Mouse (Mus musculus) kidney, embryonic 15.5 days (tissue): ENCODE measurements around the gene Izumo4. TPM values are rescaled to one million over a fixed set of nuclear protein-coding genes. Genes with fewer than 3 reads are reported as not detected.

Source experiments
- ATAC-seq: fragments of 200-750 bp; cut with Nextera tagmentation; replicated peaks from 2 replicates; pipeline ENCODE4 v1.8.0; 2017; ENCODE audit warnings: moderate TSS enrichment; ENCODE audit not compliant: low FRiP score
- H3K27ac ChIP-seq: fragments of 300-500 bp; sonication (generic); 2 replicates; pipeline ENCODE4 v1.5.1; 2015; ENCODE audit warnings: mild to moderate bottlenecking, inconsistent platforms
- H3K27me3 ChIP-seq: fragments of 300-500 bp; sonication (generic); 2 replicates; pipeline ENCODE4 v1.6.1; 2015; ENCODE audit warnings: inconsistent platforms
- H3K36me3 ChIP-seq: fragments of 300-500 bp; sonication (generic); 2 replicates; pipeline ENCODE4 v1.6.1; 2015; ENCODE audit warnings: inconsistent platforms
- H3K4me1 ChIP-seq: fragments of 300-500 bp; sonication (generic); 2 replicates; pipeline ENCODE4 v1.6.1; 2015; ENCODE audit warnings: inconsistent platforms
- H3K4me2 ChIP-seq: fragments of 300-500 bp; sonication (generic); 2 replicates; pipeline ENCODE4 v1.6.1; 2015; ENCODE audit warnings: moderate library complexity, mild to moderate bottlenecking, inconsistent platforms
- H3K4me3 ChIP-seq: fragments of 300-500 bp; sonication (generic); replicated peaks from 2 replicates; pipeline ENCODE4 v1.5.1; 2015; ENCODE audit warnings: mild to moderate bottlenecking, inconsistent platforms
- H3K9ac ChIP-seq: fragments of 300-500 bp; sonication (generic); 2 replicates; pipeline ENCODE4 v1.6.1; 2015; ENCODE audit warnings: mild to moderate bottlenecking, inconsistent platforms
- H3K9me3 ChIP-seq: fragments of 300-500 bp; sonication (generic); replicated peaks from 2 replicates; pipeline ENCODE4 v1.6.1; 2016; ENCODE audit warnings: inconsistent platforms
- WGBS: fragments of 180-500 bp; shearing (Covaris S2); methylation state at CpG from one replicate; pipeline ENCODE4 v1.1.7; 2015; ENCODE audit warnings: mixed read lengths; 5-methylcytosine and 5-hydroxymethylcytosine counted together
- polyA plus RNA-seq: library from polyadenylated mRNA; unstranded; fragments of >200 nt; fragmentation: Nextera tagmentation; extraction: Ambion mirVana; gene quantifications from 2 replicates; pipeline ENCODE4 v1.2.1, GENCODE M21; 2015

Izumo4 gene
- polyA plus RNA-seq, 1 experiment from 2014 or later, result 26.2 TPM

- Histone ChIP-seq H3K36me3 (peaks cover 64% of the 10 kb centered on the region), H3K27ac (no peak overlapping the region), H3K4me1 (peaks cover 48% of the 10 kb centered on the region), H3K9ac (no peak overlapping the region), H3K9me3 (no peaks in the 10 kb centered on the region), H3K27me3 (no peaks in the 10 kb centered on the region), H3K4me3 (no peak overlapping the region), H3K4me2 (no peak overlapping the region)
- no peak for ATAC-seq
- 82% methylated on average over 11 of the region's 11 CpGs for WGBS
Measured at GRCm38 (mm10) chr10:80671936-80672690, 29.9 kb upstream of the Izumo4 start.

GRCm38 (mm10) chr10:80673690-80674089 lies 28.3 kb upstream of the Izumo4 start:
- peak overlapping the region; percentile 81 for H3K4me2 ChIP-seq
- no peaks in the 10 kb centered on the region for H3K9me3 ChIP-seq
- peaks cover 64% of the 10 kb centered on the region for H3K4me1 ChIP-seq
- peak overlapping the region; percentile 99 for H3K9ac ChIP-seq
- peak overlapping the region; percentile 91 for H3K4me3 ChIP-seq
- peaks cover 48% of the 10 kb centered on the region for H3K36me3 ChIP-seq
- H3K27me3 ChIP-seq, result no peaks in the 10 kb centered on the region
- 0 out of 2 replicates have a peak overlapping the region, but pooled peaks have one; percentile 24 for H3K27ac ChIP-seq
- ATAC-seq, result no peak
- 90% methylated on average over 3 of the region's 3 CpGs for WGBS

GRCm38 (mm10) chr10:80674161-80674711 lies 27.7 kb upstream of the Izumo4 start:
- Histone ChIP-seq H3K4me2 (peak overlapping the region; percentile 81), H3K4me3 (peak overlapping the region; percentile 91), H3K4me1 (peaks cover 69% of the 10 kb centered on the region), H3K36me3 (peaks cover 43% of the 10 kb centered on the region), H3K27me3 (no peaks in the 10 kb centered on the region), H3K27ac (peak overlapping the region; percentile 24; the same call in 1 of the 2 replicates), H3K9ac (peak overlapping the region; percentile 99), H3K9me3 (no peaks in the 10 kb centered on the region)
- ATAC-seq, result no peak
- 52% methylated on average over 5 of the region's 5 CpGs for WGBS

GRCm38 (mm10) chr10:80674851-80675404 lies 27.1 kb upstream of the Izumo4 start:
- H3K9me3 ChIP-seq, result no peaks in the 10 kb centered on the region
- WGBS, result 11% methylated on average over 6 of the region's 6 CpGs
- H3K27ac ChIP-seq, result peak overlapping the region; percentile 98
- H3K4me2 ChIP-seq, result peak overlapping the region; percentile 81
- H3K4me1 ChIP-seq, result peaks cover 71% of the 10 kb centered on the region
- H3K9ac ChIP-seq, result peak overlapping the region; percentile 99
- peaks cover 36% of the 10 kb centered on the region for H3K36me3 ChIP-seq
- no peak for ATAC-seq
- H3K27me3 ChIP-seq, result no peaks in the 10 kb centered on the region
- peak overlapping the region; percentile 91 for H3K4me3 ChIP-seq

GRCm38 (mm10) chr10:80675405-80676197 lies 26.4 kb upstream of the Izumo4 start:
- under 1% methylated on average over 51 of the region's 54 CpGs for whole genome bisulfite sequencing
- peak overlapping the region; percentile 91 for H3K4me3 ChIP-seq
- H3K27ac ChIP-seq, result peak overlapping the region; percentile 98
- H3K27me3 ChIP-seq, result no peaks in the 10 kb centered on the region
- H3K36me3 ChIP-seq, result peaks cover 29% of the 10 kb centered on the region
- ATAC-seq, result peak; percentile 1; the same call in 1 of the 2 replicates
- no peaks in the 10 kb centered on the region for H3K9me3 ChIP-seq
- H3K9ac ChIP-seq, result peak overlapping the region; percentile 99
- H3K4me1 ChIP-seq, result peaks cover 72% of the 10 kb centered on the region
- H3K4me2 ChIP-seq, result peak overlapping the region; percentile 81

GRCm38 (mm10) chr10:80676198-80676928 lies 25.6 kb upstream of the Izumo4 start:
- peaks cover 21% of the 10 kb centered on the region for H3K36me3 ChIP-seq
- ATAC-seq, result peak; percentile 93
- peak overlapping the region; percentile 91 for H3K4me3 ChIP-seq
- H3K4me2 ChIP-seq, result peak overlapping the region; percentile 81
- WGBS, result under 1% methylated on average over 74 of the region's 78 CpGs
- peak overlapping the region; percentile 99 for H3K9ac ChIP-seq
- H3K27ac ChIP-seq, result peak overlapping the region; percentile 98
- no peaks in the 10 kb centered on the region for H3K9me3 ChIP-seq
- H3K27me3 ChIP-seq, result no peaks in the 10 kb centered on the region
- peaks cover 72% of the 10 kb centered on the region for H3K4me1 ChIP-seq

- Histone ChIP-seq H3K4me3 (peak overlapping the region; percentile 91), H3K4me1 (peaks cover 69% of the 10 kb centered on the region), H3K4me2 (peak overlapping the region; percentile 81), H3K9me3 (no peaks in the 10 kb centered on the region), H3K27me3 (no peaks in the 10 kb centered on the region), H3K27ac (peak overlapping the region; percentile 98), H3K9ac (peak overlapping the region; percentile 70), H3K36me3 (peaks cover 13% of the 10 kb centered on the region; the same call in 1 of the 2 replicates)
- 20% methylated on average over 9 of the region's 9 CpGs for WGBS
- ATAC-seq, result no peak
Measured at GRCm38 (mm10) chr10:80677128-80677875, 24.7 kb upstream of the Izumo4 start.

GRCm38 (mm10) chr10:80677942-80678436 lies 24.0 kb upstream of the Izumo4 start, which contains the start of gene Mknk2:
TSS of gene Mknk2 (minus strand) at chr10:80678112.
- peak; percentile 63 for ATAC-seq
- Histone ChIP-seq H3K4me3 (peak within 1 kb of the TSS; percentile 91), H3K36me3 (peaks cover 7% of the 10 kb centered on the region; the same call in 1 of the 2 replicates), H3K27ac (peak within 1 kb of the TSS; percentile 98), H3K4me2 (peak within 1 kb of the TSS; percentile 81), H3K27me3 (no peaks in the 10 kb centered on the region), H3K4me1 (peaks cover 62% of the 10 kb centered on the region), H3K9me3 (no peaks in the 10 kb centered on the region), H3K9ac (peak within 1 kb of the TSS; percentile 70)
- 4% methylated on average over 8 of the region's 8 CpGs for WGBS

GRCm38 (mm10) chr10:80678601-80679377 lies 23.2 kb upstream of the Izumo4 start:
- no peak for ATAC-seq
- Histone ChIP-seq H3K4me3 (no peak overlapping the region), H3K36me3 (no peaks in the 10 kb centered on the region), H3K9me3 (no peaks in the 10 kb centered on the region), H3K27me3 (no peaks in the 10 kb centered on the region), H3K4me1 (peaks cover 54% of the 10 kb centered on the region), H3K27ac (peak overlapping the region; percentile 98), H3K9ac (0 out of 2 replicates have a peak overlapping the region, but pooled peaks have one; percentile 5), H3K4me2 (peak overlapping the region; percentile 81)
- WGBS, result 46% methylated on average over 8 of the region's 10 CpGs
